Mouse (Mus musculus) bone marrow, adult 2 months (tissue): Measurements from ENCODE around the gene Efnb1.

Source experiments
- CTCF ChIP-seq: fragments of 200-500 bp; IDR thresholded peaks from 2 replicates; pipeline ENCODE4 v1.5.1; 2011; ENCODE audit warnings: low read length, control low read depth; ENCODE audit not compliant: control insufficient read depth, insufficient read depth
- POLR2A ChIP-seq: fragments of 200-500 bp; IDR thresholded peaks from 2 replicates; pipeline ENCODE4 v1.6.1; 2011; ENCODE audit warnings: low read depth, mild to moderate bottlenecking, control low read depth, low read length, borderline replicate concordance; ENCODE audit not compliant: control insufficient read depth

GRCm38 (mm10) chrX:99137928-99138740 lies 2.2 kb downstream of the Efnb1 start:
- TF ChIP-seq CTCF (no peak), POLR2A (no peak)
